Mouse (Mus musculus) R1 (cell line): Measurements from ENCODE around the gene Slc38a1.

ENCODE experiments used
- DNase-seq: peaks from one replicate; pipeline ENCODE4 v3.0.0-alpha.2; 2018; ENCODE audit warnings: low read depth, low spot score

Slc38a1 gene

GRCm38 (mm10) chr15:96617555-96617954 is 25.2 kb downstream of the Slc38a1 start:
- peak; percentile 42 for DNase-seq

- DNase-seq: no peak
These were observed 34.0 kb downstream of the Slc38a1 start for GRCm38 (mm10) chr15:96608671-96609070.

GRCm38 (mm10) chr15:96607422-96607821 is 35.3 kb downstream of the Slc38a1 start:
- DNase-seq: no peak

- no peak for DNase-seq
These were observed 38.4 kb downstream of the Slc38a1 start for GRCm38 (mm10) chr15:96604282-96604681.

DNA sequence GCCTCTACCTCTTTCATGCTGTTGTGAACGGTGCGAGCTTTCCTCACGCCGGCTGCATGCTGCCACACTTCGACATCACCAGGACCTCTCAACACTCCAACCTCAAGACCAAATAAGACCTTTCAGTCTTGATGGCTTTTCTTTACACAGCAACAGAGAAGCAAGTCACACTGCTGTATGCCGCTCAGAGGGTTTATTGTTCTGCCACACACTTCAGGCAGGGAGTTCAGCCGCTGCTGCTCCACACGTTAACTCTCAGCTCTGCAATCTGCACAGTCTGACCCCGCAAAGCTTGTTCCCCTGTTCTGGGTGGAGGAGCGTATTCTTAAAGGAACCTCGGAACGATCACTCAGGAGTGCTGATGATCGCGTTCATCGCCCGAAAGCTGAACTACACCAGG is 40.7 kb downstream of the Slc38a1 start:
- no peak for DNase-seq

DNA sequence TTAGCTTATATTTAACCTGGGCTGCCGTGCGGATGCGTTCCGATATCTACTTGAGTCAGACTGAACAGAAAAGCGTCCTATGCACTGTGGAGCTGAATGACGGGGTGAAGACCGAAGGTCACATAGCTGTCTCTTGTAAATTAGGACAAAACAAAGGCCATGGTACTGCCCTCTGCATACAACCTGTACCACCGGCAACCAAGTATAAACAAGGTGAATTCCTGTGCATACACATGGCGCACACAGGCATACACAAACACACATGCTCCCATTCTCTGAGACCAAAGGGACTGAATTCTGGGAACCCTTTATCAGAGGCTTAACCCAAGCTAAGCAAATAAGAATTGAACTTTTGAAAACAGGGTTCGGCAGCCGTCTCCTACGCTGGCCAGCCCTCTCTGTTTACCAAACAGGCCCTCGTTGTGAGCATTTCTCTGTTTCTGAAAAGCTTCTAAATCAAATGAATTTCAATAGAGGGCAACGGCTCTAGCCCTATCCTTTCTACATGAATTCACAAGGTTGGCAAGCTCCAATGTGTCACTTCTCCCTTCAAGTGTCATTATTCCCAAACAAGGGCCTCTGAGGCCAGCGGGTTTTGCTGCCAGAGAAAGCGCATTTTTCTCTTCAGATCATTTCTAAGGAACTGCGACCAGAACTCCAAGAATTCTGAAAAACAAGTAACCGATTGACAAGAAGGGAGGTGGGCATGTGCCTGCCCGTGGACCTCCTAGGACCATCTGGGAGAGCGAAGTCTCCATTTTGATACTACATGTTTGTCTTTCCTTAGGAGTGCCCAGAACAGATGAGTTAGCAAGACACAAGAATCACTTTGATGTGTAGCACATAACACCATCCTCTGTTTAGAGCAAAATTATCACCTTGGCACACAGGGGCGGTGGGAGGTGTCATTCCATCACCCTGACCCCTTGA is 42.6 kb downstream of the Slc38a1 start:
- DNase-seq: no peak

DNA sequence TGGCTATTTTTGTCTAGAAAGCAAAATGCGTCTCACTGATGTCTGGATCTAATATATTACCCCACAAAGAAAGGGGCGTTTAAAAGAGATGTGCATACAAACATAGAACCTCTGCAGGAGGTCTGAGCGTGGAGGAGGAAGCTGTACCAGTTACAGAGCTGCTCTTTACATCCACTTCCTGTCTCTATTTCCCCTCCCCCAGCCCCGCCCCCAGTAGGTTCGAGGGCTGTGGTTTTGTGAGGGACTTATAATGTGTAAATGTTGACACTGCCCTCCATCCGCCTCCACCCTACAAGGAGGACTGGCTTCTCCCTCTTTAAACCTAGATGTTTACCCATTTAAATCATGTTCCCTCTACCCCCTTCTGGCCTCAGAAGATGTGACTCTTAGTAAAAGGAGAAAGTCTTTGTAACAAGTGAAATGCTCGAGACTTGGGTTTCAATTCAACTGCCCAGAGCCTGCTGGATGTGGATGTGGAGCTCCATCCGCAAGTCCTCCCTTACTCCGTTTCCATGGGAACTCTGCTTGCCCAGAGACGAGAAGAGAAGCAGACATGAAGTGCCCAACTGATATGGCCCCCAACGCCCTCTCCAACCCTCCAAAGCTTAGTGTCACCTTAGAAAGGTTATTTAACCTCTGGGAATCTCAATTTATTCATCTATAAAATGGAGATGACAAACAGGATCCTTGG is 43.7 kb downstream of the Slc38a1 start:
- DNase-seq: peak; percentile 86

DNA sequence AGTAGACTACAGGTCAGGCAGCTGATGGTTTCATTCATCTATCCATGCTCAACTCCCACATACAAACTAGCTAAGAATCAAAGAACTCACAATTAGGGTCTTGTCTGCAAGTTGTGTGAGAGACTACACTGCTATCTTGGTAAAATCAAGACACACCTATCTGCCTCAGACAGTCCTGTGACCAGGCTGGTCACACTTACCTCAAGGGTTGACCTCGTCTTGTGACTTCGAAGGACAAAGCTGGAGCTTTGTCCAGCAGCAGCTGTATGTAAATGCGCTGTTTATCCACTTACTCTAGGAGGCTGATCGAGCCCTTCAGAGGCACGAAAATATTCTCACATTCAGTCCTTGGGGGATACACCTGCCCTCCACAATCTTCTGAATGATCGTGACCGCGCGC is 45.6 kb downstream of the Slc38a1 start:
- DNase-seq: no peak

- no peak for DNase-seq
These were observed 48.4 kb downstream of the Slc38a1 start for GRCm38 (mm10) chr15:96594316-96594715.

GRCm38 (mm10) chr15:96593866-96594265 is 48.8 kb downstream of the Slc38a1 start:
- DNase-seq: no peak

DNA sequence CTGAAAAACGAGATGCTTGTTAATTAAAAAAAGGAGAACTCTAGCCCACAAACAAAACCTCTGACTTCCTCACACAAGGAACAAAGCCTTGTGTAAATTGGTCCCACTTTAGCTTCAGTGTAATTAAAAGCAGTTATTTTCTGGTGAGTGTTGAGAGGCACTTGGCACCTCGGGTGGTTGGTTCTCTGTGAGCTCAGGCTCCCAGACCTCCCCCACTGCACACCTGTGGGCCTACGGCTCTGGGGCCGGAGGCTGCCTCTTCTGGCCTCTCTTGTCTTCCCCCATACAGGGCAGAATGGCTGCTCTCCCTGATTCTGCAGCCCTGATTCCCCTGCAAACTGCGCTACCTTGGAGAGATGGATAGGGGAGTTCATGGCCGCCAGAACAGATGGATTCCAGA is 49.3 kb downstream of the Slc38a1 start:
- DNase-seq: no peak

DNA sequence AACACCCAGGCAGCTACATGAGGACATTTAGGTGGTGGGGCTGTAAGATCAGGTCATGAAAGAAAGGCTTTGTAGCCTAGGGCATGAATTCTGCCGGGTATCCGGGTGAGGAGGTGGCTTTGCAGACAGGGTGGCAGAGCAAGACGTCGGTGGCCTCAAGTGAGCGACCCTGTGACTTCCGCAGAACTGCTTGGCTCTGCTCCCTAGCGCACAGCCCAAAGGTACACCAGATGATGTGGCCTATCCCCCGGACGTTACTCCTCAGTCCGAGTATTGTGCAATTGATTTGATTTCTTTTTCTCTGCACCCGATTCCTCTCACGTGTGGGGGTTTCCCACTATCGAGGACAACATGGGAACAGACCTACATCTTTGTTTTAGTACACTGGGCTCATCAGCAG is 49.7 kb downstream of the Slc38a1 start:
- no peak for DNase-seq

DNA sequence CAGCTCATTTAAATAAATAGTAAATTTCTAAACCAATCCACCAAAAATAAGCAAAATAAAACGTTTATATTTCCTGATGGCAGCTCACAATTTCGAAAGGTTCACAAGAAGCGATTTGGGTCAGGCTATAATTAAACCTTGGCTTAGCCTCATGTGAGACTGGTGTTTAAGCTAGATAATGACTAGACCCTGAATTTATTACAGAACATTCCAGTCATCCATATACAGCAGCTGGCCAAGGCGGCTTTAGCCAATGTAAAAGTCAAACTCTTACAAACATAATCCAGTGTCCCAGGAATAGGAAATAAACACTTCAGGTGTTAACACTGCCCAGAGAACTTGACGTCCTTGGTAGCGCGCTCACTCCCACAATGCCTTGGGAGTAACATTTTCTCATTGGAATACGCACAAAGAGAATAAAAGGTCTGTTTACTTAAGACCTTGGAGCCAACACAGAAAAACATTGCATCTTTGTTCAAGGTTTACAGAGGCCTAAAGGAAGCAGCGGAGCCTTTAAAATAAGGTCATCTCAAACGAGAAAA is 50.8 kb downstream of the Slc38a1 start:
- DNase-seq: peak; percentile 39

- DNase-seq: peak; percentile 59
These were observed 53.6 kb downstream of the Slc38a1 start for GRCm38 (mm10) chr15:96588996-96589657.

DNA sequence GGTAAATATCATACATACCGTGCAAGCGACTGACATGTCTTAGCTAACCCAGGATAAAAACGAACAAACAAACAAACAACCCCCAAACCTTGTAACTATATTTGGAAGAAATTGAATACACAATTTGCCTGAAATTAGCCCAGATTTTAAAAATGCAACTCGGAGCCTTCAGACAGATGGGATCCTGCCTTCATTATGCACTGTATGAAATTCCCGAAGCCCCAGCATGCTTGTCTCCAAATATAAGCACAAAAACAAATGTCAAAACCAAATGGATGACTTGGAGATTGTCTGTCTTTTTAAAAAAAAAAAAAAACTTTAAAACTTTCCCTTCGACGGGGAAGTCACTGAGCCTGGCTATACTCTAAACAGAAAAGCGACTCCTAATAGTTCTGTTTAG is 54.7 kb downstream of the Slc38a1 start:
- DNase-seq: no peak

DNA sequence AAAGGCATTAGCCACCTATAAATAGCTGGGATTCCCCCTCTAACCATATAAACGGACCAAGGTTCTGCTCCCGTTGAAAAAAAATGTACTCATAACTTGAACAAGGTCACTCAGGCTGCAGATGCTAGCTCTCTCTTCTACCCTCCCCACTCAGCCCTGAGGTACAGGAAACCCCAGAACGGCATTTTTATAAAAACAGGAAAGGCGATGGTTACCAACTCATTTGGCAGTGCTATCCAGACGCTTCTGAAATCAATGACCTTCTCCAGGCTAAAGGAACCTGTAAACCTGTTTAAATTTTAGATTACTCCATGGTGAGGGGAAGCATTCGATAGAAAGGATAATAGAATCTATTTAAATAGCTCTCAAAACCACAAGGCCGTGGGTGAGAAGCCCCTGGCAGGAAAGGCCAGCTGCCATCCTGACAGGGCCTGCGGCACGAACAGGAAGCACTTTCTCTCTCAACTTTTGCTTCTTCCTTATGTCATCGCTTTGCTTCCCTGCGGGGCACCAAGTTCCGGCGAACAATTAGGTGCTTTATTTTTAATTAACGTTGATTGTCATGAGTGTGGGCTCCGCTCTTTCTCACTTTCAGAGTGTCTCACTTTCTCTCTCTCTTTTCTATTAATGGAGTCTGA is 59.2 kb downstream of the Slc38a1 start:
- no peak for DNase-seq

- DNase-seq: no peak
These were observed 65.7 kb downstream of the Slc38a1 start for GRCm38 (mm10) chr15:96576998-96577397.

GRCm38 (mm10) chr15:96568983-96569363 is 73.7 kb downstream of the Slc38a1 start:
- no peak for DNase-seq

GRCm38 (mm10) chr15:96568271-96568982 is 74.3 kb downstream of the Slc38a1 start:
- no peak for DNase-seq

DNA sequence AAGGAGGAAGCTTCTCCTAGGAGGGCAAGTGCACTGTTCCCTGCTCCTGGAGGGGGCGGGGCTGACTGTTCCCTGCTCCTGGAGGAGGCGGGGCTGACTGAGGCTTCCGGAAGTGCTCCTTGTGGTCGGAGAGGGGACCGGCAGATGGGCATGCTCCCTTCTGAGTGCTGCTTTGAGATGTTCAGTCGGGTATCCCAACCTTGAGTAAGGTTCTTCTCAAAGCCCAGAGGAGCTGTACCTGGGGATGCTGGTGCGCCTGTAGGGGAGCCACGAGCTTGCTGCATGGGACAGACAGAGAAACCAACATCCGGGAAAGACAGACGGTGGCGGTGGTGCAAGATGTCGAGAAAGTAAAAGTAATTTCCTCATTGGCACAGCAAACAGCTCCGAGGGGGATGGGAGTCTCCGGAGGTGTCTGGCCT is 75.9 kb downstream of the Slc38a1 start:
- peak; percentile 94 for DNase-seq

- no peak for DNase-seq
These were observed 78.9 kb downstream of the Slc38a1 start for GRCm38 (mm10) chr15:96563852-96564251.
